Mouse (Mus musculus): ENCODE results near the gene Gpr18.

- TF ChIP-seq ZKSCAN1 (IDR thresholded peaks at IDR 0.05; ENCODE audit: borderline replicate concordance, low read depth, low read length) (no peak), ZMIZ1 (IDR thresholded peaks at IDR 0.05; ENCODE audit: low read depth, low read length) (no peak), TBP (conservative IDR thresholded peaks at IDR 0.05; ENCODE audit: low read depth, low read length) (no peak), POLR2A (IDR thresholded peaks at IDR 0.05; ENCODE audit: low read depth, low read length) (no peak)
Observed at GRCm38 (mm10) chr14:121936856-121937255, 21.3 kb upstream of the Gpr18 start.
